ENCODE assay signal across 7 mouse cellular contexts in the genomic region with DNA sequence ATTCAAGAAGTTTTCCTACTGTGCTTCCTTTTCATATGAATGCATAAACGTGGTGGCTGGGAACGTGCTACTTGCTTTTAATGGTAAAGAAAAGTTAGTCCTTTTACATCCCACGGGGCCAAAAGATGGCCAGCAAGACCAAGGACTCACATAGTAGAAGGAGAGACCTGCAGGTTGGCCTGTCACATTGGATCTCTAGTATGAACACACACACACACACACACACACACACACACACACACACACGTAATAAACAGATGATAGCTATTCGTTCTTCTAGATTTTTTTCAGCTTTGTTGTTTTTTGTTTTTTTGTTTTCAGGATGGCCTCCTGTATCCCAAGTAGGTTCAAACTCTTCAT. TPM values are rescaled to one million over a fixed set of nuclear protein-coding genes. Genes with fewer than 3 reads are reported as not detected.
DNase-seq lines count a peak whose midpoint lies in the region; ATAC-seq and TF ChIP-seq lines count a peak whose summit lies in the region.

No protein-coding gene starts in this region.

- no peak for ATAC-seq in lung, embryonic 16.5 days (ENCODE audit: low read depth)
- ATAC-seq in limb, embryonic 11.5 days (ENCODE audit: insufficient number of reproducible peaks, low FRiP score, low TSS enrichment, low read depth) = 0 out of 2 replicates have a peak, but pooled peaks have one; percentile 34

- H3K4me3 ChIP-seq in lung, embryonic 16.5 days (ENCODE audit: low read length) = peak overlapping the region; percentile 95
- H3K4me3 ChIP-seq in erythroblast, embryonic 14.5 days (replicated peaks) = peak overlapping the region; percentile 85
- H3K4me3 ChIP-seq in limb, embryonic 11.5 days (ENCODE audit: low read depth, low read length) = peak overlapping the region; percentile 88
- no peak overlapping the region; the same call in 1 of the 2 replicates for H3K4me3 ChIP-seq in small intestine, adult 2 months (ENCODE audit: low read depth, low read length)

- no peaks in the 10 kb centered on the region for H3K9me3 ChIP-seq in lung, embryonic 16.5 days (ENCODE audit: control insufficient read depth, low read length)
- peaks cover 2% of the 10 kb centered on the region; the same call in 1 of the 2 replicates for H3K9me3 ChIP-seq in erythroblast, embryonic 14.5 days (ENCODE audit: control insufficient read depth, low read length)
- no peaks in the 10 kb centered on the region for H3K9me3 ChIP-seq in limb, embryonic 11.5 days (ENCODE audit: control insufficient read depth, low read length)

- peak overlapping the region; percentile 66 for H3K27ac ChIP-seq in lung, embryonic 16.5 days (ENCODE audit: low read length)
- no peak overlapping the region for H3K27ac ChIP-seq in limb, embryonic 11.5 days (replicated peaks; ENCODE audit: low read depth, low read length)
- H3K27ac ChIP-seq in small intestine, adult 2 months (ENCODE audit: insufficient read depth, low read depth, low read length) = peak overlapping the region; percentile 67

- 38% methylated on average over 5 of the region's 5 CpGs for WGBS in lung, embryonic 16.5 days
- 52% methylated on average over 5 of the region's 5 CpGs for WGBS in limb, embryonic 11.5 days
- WGBS in small intestine, adult 2 months = 28% methylated on average over 5 of the region's 5 CpGs

- TF ChIP-seq CTCF in small intestine, adult 2 months (IDR thresholded peaks at IDR 0.05; ENCODE audit: extremely low read depth, insufficient read length, insufficient replicate concordance, low read depth, low read length) = no peak

- peaks cover 13% of the 10 kb centered on the region for H3K4me1 ChIP-seq in lung, embryonic 16.5 days (replicated peaks; ENCODE audit: control insufficient read depth, insufficient read depth, low read length)
- peaks cover 32% of the 10 kb centered on the region for H3K4me1 ChIP-seq in erythroblast, embryonic 14.5 days (ENCODE audit: control insufficient read depth)
- no peaks in the 10 kb centered on the region for H3K4me1 ChIP-seq in limb, embryonic 11.5 days (ENCODE audit: control insufficient read depth, insufficient read depth, low read length)
- peaks cover 5% of the 10 kb centered on the region; the same call in 1 of the 2 replicates for H3K4me1 ChIP-seq in small intestine, adult 2 months (ENCODE audit: control insufficient read depth, insufficient read depth, insufficient read length, low read length)

- no peaks in the 10 kb centered on the region for H3K27me3 ChIP-seq in lung, embryonic 16.5 days (ENCODE audit: control insufficient read depth, insufficient read depth, low read depth, low read length)
- no peaks in the 10 kb centered on the region for H3K27me3 ChIP-seq in erythroblast, embryonic 14.5 days (ENCODE audit: control insufficient read depth)
- no peaks in the 10 kb centered on the region for H3K27me3 ChIP-seq in limb, embryonic 11.5 days (ENCODE audit: control insufficient read depth, insufficient read depth, low read length)
- H3K27me3 ChIP-seq in small intestine, adult 2 months (ENCODE audit: control insufficient read depth, insufficient read depth, low read length) = no peaks in the 10 kb centered on the region

- H3K9ac ChIP-seq in lung, embryonic 16.5 days (ENCODE audit: low read length) = peak overlapping the region; percentile 91
- H3K9ac ChIP-seq in limb, embryonic 11.5 days (ENCODE audit: low read length) = peak overlapping the region; percentile 90

- no peak for TF ChIP-seq POLR2A in small intestine, adult 2 months (IDR thresholded peaks at IDR 0.05; ENCODE audit: low read depth, low read length)

- peak overlapping the region; percentile 81 for H3K4me2 ChIP-seq in lung, embryonic 16.5 days (ENCODE audit: low read depth, low read length)
- H3K4me2 ChIP-seq in limb, embryonic 11.5 days (ENCODE audit: low read depth, severe bottlenecking) = peak overlapping the region; percentile 64

- no peak for DNase-seq in lung, adult 18-20 months
- no peak for DNase-seq in limb, embryonic 11.5 days (ENCODE audit: low spot score)
- DNase-seq in adrenal gland, postnatal 25 days = no peak
- no peak for DNase-seq in spleen, postnatal 10 days (ENCODE audit: low spot score in 2 of 2)

- H3K36me3 ChIP-seq in lung, embryonic 16.5 days (ENCODE audit: control insufficient read depth, insufficient read depth, low read length) = peaks cover 14% of the 10 kb centered on the region
- H3K36me3 ChIP-seq in erythroblast, embryonic 14.5 days (ENCODE audit: control insufficient read depth) = peaks cover 47% of the 10 kb centered on the region
- H3K36me3 ChIP-seq in limb, embryonic 11.5 days (ENCODE audit: control insufficient read depth, insufficient read depth, low read length) = peaks cover 2% of the 10 kb centered on the region
- H3K36me3 ChIP-seq in small intestine, adult 2 months (ENCODE audit: control insufficient read depth, insufficient read depth, low read length) = peaks cover 33% of the 10 kb centered on the region

RNA-seq across cellular contexts. Expression of a gene that starts 0.4 kb away (rescaled TPM):
- 19.0 and 19.9 TPM in 2 replicates for polyA plus RNA-seq in lung, embryonic 16.5 days (2015; fragmentation: Nextera tagmentation; extraction: Ambion mirVana)
- 0.18 and 0.31 TPM in 2 replicates for polyA plus RNA-seq in erythroblast, embryonic 14.5 days (2012)
- 36.6 and 37.5 TPM in 2 replicates for polyA plus RNA-seq in limb, embryonic 11.5 days (2014; fragmentation: Nextera tagmentation; extraction: Ambion mirVana)
- polyA plus RNA-seq in small intestine, adult 2 months (2012; rRNA removed) = 4.4 and 7.6 TPM in 2 replicates
- 12.1 and 21.3 TPM in 2 replicates for total RNA-seq in adrenal gland, postnatal 25 days (2021)
